Comparison of ENCODE assay signal across 11 mouse cellular contexts in genomic region chr16:24172653-24173052, GRCm38 (mm10).
"Had no signal": no experiment of that assay in that cellular context is flagged by ENCODE, and none has a peak within 500 bp of the region (broad histone marks: within the 10 kb centered on the region; RNA-seq: fewer than 3 reads in every experiment).

No protein-coding gene starts in this region.

- ATAC-seq: midbrain, embryonic 15.5 days had no signal

- DNase-seq: kidney, postnatal 25 days; layer of hippocampus, postnatal 36 days; liver, embryonic 13.5 days; lung, adult 2 months; lung, postnatal 14 days; lung, postnatal 4 days; right cerebral cortex, adult 18-20 months; right cerebral cortex, postnatal 14 days; right cerebral cortex, postnatal 4 days; thymus, postnatal 25 days had no signal
